Mouse (Mus musculus) heart, embryonic 11.5 days (tissue): Measurements from ENCODE around the gene Abcb8. TPM values are rescaled to one million over a fixed set of nuclear protein-coding genes. Genes with fewer than 3 reads are reported as not detected.

ENCODE experiments used
- ATAC-seq: fragments of 200-750 bp; cut with Nextera tagmentation; replicated peaks from 2 replicates; pipeline ENCODE4 v1.8.0; 2017; ENCODE audit warnings: moderate library complexity; ENCODE audit not compliant: insufficient number of reproducible peaks, low FRiP score, low TSS enrichment
- H3K27ac ChIP-seq: fragments of 300-500 bp; sonication (generic); 2 replicates; pipeline ENCODE4 v1.5.1; 2014; ENCODE audit warnings: mild to moderate bottlenecking, low read depth, low read length
- H3K27me3 ChIP-seq: fragments of 300-500 bp; sonication (generic); 2 replicates; pipeline ENCODE4 v1.6.1; 2014; ENCODE audit warnings: mild to moderate bottlenecking, low read length, mixed read lengths; ENCODE audit not compliant: control insufficient read depth, insufficient read depth
- H3K36me3 ChIP-seq: fragments of 300-500 bp; sonication (generic); 2 replicates; pipeline ENCODE4 v1.6.1; 2014; ENCODE audit warnings: mild to moderate bottlenecking, low read length, moderate library complexity, mixed read lengths; ENCODE audit not compliant: control insufficient read depth, insufficient read depth
- H3K4me1 ChIP-seq: fragments of 300-500 bp; sonication (generic); 2 replicates; pipeline ENCODE4 v1.6.1; 2014; ENCODE audit warnings: low read length; ENCODE audit not compliant: control insufficient read depth, insufficient read depth
- H3K4me2 ChIP-seq: fragments of 300-500 bp; sonication (generic); 2 replicates; pipeline ENCODE4 v1.6.1; 2014; ENCODE audit warnings: mild to moderate bottlenecking, moderate library complexity
- H3K4me3 ChIP-seq: fragments of 300-500 bp; sonication (generic); 2 replicates; pipeline ENCODE4 v1.5.1; 2014; ENCODE audit warnings: low read depth, low read length
- H3K9ac ChIP-seq: fragments of 300-500 bp; sonication (generic); 2 replicates; pipeline ENCODE4 v1.6.1; 2014; ENCODE audit warnings: mild to moderate bottlenecking, low read depth, low read length, moderate library complexity
- H3K9me3 ChIP-seq: fragments of 300-500 bp; sonication (generic); replicated peaks from 2 replicates; pipeline ENCODE4 v1.6.1; 2016; ENCODE audit warnings: low read length; ENCODE audit not compliant: control insufficient read depth
- WGBS: fragments of 180-500 bp; shearing (Covaris S2); extraction: QIAGEN DNeasy Blood & Tissue Kit; methylation state at CpG from one replicate; pipeline ENCODE4 v1.1.7; 2014; ENCODE audit not compliant: insufficient replicate concordance; 5-methylcytosine and 5-hydroxymethylcytosine counted together
- polyA plus RNA-seq: library from polyadenylated mRNA; unstranded; fragments of >200 nt; fragmentation: Nextera tagmentation; extraction: Ambion mirVana; gene quantifications from 2 replicates; pipeline ENCODE4 v1.2.1, GENCODE M21; 2014

The Abcb8 gene
- polyA plus RNA-seq, 1 experiment from 2014 or later = 44.6 TPM

- H3K4me1 ChIP-seq = peaks cover 30% of the 10 kb centered on the region
- H3K4me2 ChIP-seq = no peak overlapping the region
- no peaks in the 10 kb centered on the region for H3K36me3 ChIP-seq
- no peak overlapping the region for H3K27ac ChIP-seq
- H3K4me3 ChIP-seq = no peak overlapping the region
- peaks cover 2% of the 10 kb centered on the region; the same call in 1 of the 2 replicates for H3K27me3 ChIP-seq
- no peaks in the 10 kb centered on the region for H3K9me3 ChIP-seq
- no peak for ATAC-seq
- WGBS = 77% methylated on average over 5 of the region's 5 CpGs
- H3K9ac ChIP-seq = no peak overlapping the region
Measured at GRCm38 (mm10) chr5:24385374-24385773, 8.1 kb upstream of the Abcb8 start.

GRCm38 (mm10) chr5:24385887-24386550 is 7.4 kb upstream of the Abcb8 start:
- Histone ChIP-seq H3K36me3 (no peaks in the 10 kb centered on the region), H3K27me3 (peaks cover 2% of the 10 kb centered on the region; the same call in 1 of the 2 replicates), H3K4me3 (no peak overlapping the region), H3K9me3 (no peaks in the 10 kb centered on the region), H3K4me2 (no peak overlapping the region), H3K9ac (no peak overlapping the region), H3K4me1 (peaks cover 30% of the 10 kb centered on the region), H3K27ac (no peak overlapping the region)
- ATAC-seq = no peak
- WGBS = 80% methylated on average over 10 of the region's 10 CpGs

- 0 out of 2 replicates have a peak, but pooled peaks have one; percentile 5 for ATAC-seq
- Histone ChIP-seq H3K4me3 (peak overlapping the region; percentile 50), H3K27me3 (peaks cover 2% of the 10 kb centered on the region; the same call in 1 of the 2 replicates), H3K36me3 (no peaks in the 10 kb centered on the region), H3K4me1 (peaks cover 30% of the 10 kb centered on the region), H3K4me2 (peak overlapping the region; percentile 89), H3K9me3 (no peaks in the 10 kb centered on the region), H3K9ac (peak overlapping the region; percentile 68), H3K27ac (peak overlapping the region; percentile 29; the same call in 1 of the 2 replicates)
- WGBS = 1% methylated on average over 71 of the region's 73 CpGs
Measured at GRCm38 (mm10) chr5:24387264-24388241, 5.9 kb upstream of the Abcb8 start.

- Histone ChIP-seq H3K4me2 (peak overlapping the region; percentile 89), H3K9ac (peak overlapping the region; percentile 68), H3K27ac (peak overlapping the region; percentile 29; the same call in 1 of the 2 replicates), H3K27me3 (peaks cover 2% of the 10 kb centered on the region; the same call in 1 of the 2 replicates), H3K4me3 (peak overlapping the region; percentile 50), H3K9me3 (no peaks in the 10 kb centered on the region), H3K36me3 (no peaks in the 10 kb centered on the region), H3K4me1 (peaks cover 25% of the 10 kb centered on the region)
- 20% methylated on average over 26 of the region's 26 CpGs for WGBS
- no peak for ATAC-seq
Measured at GRCm38 (mm10) chr5:24388246-24388915, 5.1 kb upstream of the Abcb8 start.

- H3K27me3 ChIP-seq = peaks cover 2% of the 10 kb centered on the region; the same call in 1 of the 2 replicates
- ATAC-seq = no peak
- no peaks in the 10 kb centered on the region for H3K9me3 ChIP-seq
- no peak overlapping the region for H3K9ac ChIP-seq
- no peak overlapping the region for H3K27ac ChIP-seq
- WGBS = 46% methylated on average over 6 of the region's 7 CpGs
- H3K36me3 ChIP-seq = no peaks in the 10 kb centered on the region
- H3K4me2 ChIP-seq = peak overlapping the region; percentile 20; the same call in 1 of the 2 replicates
- H3K4me1 ChIP-seq = peaks cover 23% of the 10 kb centered on the region
- H3K4me3 ChIP-seq = no peak overlapping the region
Measured at GRCm38 (mm10) chr5:24389011-24389657, 4.3 kb upstream of the Abcb8 start.

- peaks cover 23% of the 10 kb centered on the region for H3K4me1 ChIP-seq
- 79% methylated on average over 4 of the region's 4 CpGs for WGBS
- H3K4me2 ChIP-seq = peak overlapping the region; percentile 20; the same call in 1 of the 2 replicates
- no peak overlapping the region for H3K9ac ChIP-seq
- no peak overlapping the region for H3K27ac ChIP-seq
- no peaks in the 10 kb centered on the region for H3K9me3 ChIP-seq
- ATAC-seq = no peak
- no peak overlapping the region for H3K4me3 ChIP-seq
- no peaks in the 10 kb centered on the region for H3K36me3 ChIP-seq
- peaks cover 2% of the 10 kb centered on the region; the same call in 1 of the 2 replicates for H3K27me3 ChIP-seq
Measured at GRCm38 (mm10) chr5:24389658-24390020, 3.8 kb upstream of the Abcb8 start.

- no peak within 1 kb of the TSS for H3K27ac ChIP-seq
- no peaks in the 10 kb centered on the region for H3K36me3 ChIP-seq
- ATAC-seq = no peak
- no peak within 1 kb of the TSS for H3K9ac ChIP-seq
- 72% methylated on average over 7 of the region's 7 CpGs for WGBS
- no peak within 1 kb of the TSS for H3K4me2 ChIP-seq
- H3K27me3 ChIP-seq = no peaks in the 10 kb centered on the region; the same call in 1 of the 2 replicates
- no peaks in the 10 kb centered on the region for H3K9me3 ChIP-seq
- peaks cover 16% of the 10 kb centered on the region for H3K4me1 ChIP-seq
- no peak within 1 kb of the TSS for H3K4me3 ChIP-seq
Measured at GRCm38 (mm10) chr5:24391864-24392263, 1.6 kb upstream of the Abcb8 start, which contains the start of gene Atg9b. Gene Atg9b (minus strand): TSS chr5:24392143.

GRCm38 (mm10) chr5:24392724-24393123 is 739 bp upstream of the Abcb8 start:
- Histone ChIP-seq H3K4me3 (no peak overlapping the region), H3K9me3 (no peaks in the 10 kb centered on the region), H3K4me2 (no peak overlapping the region), H3K27ac (no peak overlapping the region), H3K27me3 (no peaks in the 10 kb centered on the region), H3K4me1 (peaks cover 10% of the 10 kb centered on the region), H3K36me3 (no peaks in the 10 kb centered on the region), H3K9ac (no peak overlapping the region)
- WGBS = 70% methylated on average over 7 of the region's 7 CpGs
- no peak for ATAC-seq
